Mouse (Mus musculus): Measurements from ENCODE around the gene Scrt2. TPM values are rescaled to one million over a fixed set of nuclear protein-coding genes. Genes with fewer than 3 reads are reported as not detected.
"Not testable (repeated sequence)": the region's sequence is repeated elsewhere in the genome, so short reads cannot be mapped to it uniquely, and the experiment has no call there.

Scrt2 gene
- 0.01 TPM in 1 of 2 replicates, not detected in the other for polyA plus RNA-seq (2012; rRNA removed)

DNA sequence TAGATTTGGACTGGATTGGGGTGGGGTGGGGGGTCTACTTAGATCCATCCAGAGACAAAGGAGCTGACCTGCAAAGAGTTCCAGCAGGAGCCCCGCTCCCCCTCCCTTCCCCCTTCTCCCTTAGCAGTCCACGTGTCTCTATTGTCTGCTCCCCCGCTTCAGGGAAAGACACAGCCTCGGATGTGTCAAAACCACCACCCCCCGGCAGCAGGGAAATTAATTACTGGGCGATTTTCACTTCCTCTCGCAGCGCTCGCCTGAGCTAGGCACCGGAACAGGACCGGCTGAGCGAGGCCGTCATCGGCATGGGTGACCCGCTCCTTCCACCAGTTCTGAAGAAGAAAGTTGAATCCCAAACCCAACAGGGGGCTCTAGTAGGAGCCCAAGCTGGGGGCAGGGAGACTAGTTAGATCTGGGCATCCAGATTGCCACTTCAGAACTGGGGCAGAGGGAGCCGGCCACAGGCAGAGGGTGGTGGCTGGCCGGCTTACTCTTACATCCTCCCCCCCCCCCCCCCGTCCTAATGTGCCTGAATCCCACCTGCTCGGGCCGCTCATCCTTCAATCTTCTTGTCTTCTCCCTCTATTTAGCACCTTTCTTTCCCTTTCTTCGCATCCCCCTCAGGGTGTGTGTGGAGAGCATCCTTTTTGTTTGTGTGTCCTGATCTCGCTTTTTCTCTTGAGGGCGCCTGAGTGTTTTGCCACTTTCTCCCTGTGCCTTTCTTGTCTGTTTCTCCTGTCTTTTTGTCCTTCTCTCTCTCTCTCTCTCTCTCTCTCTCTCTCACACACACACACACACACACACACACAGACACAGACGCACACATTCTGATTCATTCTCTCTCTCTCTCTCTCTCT, at the start of gene Scrt2:
Gene Scrt2 (plus strand): TSS at position 845 of the 857 bp plus-strand sequence.
- DNase-seq (ENCODE audit: low spot score): no peak

DNA sequence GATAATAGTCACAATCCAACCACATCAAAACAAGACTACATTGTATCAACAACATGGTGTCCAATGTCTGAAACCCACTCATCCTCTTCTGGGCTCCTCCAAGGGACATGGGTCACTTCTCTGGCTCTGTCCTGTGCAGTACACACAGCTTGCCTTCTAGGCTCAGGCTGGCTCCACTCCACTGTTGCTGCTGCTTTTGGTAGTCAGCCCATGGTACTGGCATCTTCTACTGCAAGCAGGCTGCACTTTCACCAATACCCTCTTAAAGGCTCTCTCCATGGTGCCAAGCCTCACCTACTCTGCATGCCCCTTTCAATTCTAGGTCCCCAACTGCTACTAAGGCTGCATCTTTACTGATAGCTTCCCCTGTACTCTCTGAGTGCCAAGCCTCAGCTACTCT, 41.2 kb upstream of the Scrt2 start:
- no peak for DNase-seq (ENCODE audit: low spot score)

DNA sequence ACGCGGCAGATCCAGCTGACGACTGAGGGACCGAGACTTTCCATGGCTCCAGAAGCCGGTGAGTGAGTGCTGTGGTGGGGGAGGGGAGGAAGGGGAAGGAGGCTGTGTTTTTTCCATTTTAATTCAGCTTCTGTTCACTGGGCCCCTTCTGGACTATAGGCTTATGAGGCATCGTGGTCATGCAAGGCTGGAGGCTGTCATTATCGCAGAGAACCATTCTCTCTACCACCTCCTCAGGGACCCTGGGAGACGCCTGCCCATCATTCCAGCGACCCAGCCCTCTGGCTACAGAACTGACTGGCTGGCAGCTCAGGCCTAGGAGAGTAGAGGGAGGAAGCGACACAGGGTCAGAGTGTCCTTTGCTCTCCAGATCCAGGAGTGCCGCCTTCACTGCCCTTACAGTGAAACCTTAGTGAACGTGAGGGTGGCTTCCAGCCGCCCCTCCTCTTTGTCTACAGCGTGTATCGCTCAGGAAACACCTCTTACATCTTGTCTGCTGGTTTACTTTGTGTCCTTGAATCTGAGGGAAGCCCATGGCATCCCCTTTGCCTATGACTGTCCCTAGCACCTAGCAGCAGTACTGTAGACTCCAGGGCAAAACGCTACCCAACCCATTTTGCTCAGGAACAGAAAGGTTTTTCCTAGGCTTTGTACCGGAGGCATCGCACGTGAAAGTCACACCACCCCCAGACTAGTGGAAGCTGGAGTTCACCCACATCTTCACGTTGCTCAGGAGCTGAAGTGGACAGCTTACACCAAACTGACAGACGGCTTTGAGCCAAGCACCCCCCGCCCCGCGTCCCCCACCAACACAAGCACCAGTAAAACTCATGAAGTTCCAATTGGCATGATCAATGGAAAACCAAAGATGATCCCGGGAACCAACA, 34.0 kb upstream of the Scrt2 start:
- no peak for DNase-seq (ENCODE audit: low spot score)

DNA sequence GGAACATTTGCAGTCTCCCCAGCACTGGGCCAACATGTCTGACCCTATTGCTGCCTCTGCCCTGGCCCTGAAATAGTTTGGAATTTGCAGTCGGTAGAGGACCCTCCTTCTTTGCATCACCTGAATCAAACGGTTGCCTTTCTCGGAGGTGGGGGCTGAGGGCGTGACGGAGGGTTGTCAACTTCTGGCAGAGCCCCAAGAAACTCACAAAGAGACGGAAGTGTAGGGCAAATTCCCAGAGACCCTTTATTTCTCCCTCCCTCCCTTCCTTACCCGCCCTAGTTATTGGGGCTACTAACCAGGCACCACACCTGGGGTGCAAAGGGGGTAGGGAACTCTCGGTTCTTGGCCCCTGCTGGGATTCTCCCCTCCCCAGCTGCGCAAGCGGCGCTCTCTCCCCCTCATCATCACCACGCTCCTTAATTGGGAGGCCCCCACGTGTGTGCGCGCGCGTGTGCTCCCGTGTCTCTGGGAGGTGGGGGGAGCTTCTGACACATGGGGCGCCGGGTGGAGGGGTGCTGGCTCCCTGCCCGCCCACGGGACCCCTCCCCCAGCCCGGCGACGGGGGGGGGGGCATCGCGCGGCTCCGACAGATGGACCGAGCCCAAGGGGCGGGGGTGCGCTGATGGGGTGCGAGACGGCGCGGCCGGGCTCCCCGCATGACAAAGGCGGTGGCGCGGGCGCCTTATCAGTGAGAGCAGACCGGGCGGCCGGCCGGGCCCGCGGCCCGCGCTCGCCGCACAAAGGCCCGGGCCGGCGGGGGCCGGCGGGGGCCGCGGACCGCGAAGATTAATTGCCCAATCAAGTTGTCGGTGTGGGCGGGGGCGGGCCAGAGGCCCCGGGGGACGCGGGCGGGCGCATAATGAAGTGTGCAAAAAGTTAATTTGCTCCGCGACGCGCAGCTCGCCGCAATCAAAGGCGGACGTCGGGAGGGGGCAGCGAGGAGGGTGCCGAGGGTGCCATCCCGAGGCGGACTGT, 33.0 kb upstream of the Scrt2 start:
- no peak for DNase-seq (ENCODE audit: low spot score)

DNA sequence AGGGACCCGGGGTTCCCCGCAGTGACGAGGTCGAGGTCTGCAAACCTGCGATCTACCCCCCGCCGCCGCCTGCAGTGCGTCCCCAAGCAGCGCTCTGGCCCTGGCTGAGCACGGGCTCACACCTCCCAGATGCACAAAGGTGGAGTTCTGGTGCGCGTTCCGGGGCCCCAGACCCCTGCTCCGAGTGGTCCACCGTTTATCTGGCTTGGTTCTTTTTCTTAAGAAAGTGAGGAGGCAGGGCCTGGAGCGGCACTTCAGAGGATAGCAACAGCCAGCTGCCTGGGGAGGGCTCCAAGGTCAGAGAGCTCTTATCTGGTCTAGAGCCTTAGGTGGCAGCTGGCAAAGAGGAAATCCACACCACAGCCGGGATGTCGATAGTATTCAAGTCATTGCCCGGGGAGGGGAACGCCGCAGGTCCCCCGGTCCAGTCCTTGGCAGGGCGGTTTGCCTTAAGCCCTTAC, 32.3 kb upstream of the Scrt2 start:
- DNase-seq (ENCODE audit: low spot score): no peak

DNA sequence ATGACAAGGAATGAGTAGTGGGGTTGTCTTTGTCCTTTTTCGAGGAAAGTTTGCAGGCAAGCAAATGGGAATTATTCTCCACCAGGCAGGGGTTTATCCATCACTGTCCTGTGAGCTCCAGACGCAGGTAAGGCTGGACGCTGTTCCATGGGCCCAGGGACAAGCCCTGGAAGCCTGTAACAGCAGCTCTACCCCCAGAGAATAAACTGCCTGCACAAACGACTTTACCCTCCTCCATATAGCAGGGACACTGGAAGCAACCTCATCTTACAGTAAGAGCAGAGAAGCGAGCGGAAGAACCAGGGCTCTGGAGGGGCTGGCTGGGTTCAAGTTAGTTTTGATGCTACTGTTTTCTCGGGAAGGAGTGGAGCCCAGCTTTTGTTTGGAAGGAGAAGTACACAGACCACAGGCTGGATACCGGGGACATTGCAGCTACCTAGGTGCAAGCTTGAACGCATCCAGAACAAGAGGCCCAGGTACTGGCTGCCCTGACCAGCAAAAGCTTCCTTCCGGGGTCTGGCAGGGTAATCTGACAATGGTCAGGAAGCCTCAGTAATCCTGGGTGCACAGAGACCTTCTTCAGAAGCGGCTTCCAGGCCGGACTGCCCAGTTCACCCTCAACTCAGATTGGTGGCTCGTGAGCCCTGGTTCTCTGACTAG, 31.6 kb upstream of the Scrt2 start:
- DNase-seq (ENCODE audit: low spot score): no peak

DNA sequence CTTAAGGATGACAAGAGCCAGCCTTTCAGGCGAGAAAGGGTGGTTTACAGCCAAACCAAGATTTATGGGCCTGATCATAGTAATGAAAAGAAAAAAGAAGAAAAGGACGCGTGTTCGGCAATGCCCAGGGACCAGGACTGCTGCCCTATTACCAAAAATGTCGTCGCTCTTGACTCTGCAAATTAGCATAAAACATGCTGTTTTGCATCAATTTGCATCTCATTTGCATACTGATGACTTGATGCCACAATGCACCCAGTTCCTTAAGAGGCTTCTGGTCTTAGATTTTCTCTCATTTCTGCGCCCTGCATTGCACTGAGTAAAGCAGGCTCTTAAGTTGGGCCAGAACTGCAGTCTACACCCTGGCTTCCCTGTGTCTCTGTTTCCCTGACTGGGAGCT, 31.0 kb upstream of the Scrt2 start:
- no peak for DNase-seq (ENCODE audit: low spot score)

DNA sequence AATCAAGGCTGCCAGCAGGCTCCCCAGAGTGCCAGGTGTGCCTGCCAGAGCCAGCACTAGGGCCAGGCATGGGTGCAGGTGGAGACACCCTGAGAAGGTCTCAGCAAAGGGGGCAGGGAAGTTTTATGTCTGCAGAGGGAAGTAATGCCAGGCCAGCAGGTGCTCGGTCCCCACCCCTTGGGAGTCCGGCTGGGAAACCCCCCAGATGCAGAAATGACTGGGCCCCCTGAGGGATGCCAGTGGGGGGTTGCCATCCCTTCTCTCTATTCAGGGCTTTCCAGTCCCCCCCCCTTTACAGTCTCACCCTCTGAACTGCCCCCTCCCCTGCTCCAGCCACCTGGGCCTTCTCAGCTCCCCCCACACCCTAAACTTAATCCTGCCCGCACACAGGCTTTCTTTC, 29.3 kb upstream of the Scrt2 start:
- DNase-seq (ENCODE audit: low spot score): no peak

DNA sequence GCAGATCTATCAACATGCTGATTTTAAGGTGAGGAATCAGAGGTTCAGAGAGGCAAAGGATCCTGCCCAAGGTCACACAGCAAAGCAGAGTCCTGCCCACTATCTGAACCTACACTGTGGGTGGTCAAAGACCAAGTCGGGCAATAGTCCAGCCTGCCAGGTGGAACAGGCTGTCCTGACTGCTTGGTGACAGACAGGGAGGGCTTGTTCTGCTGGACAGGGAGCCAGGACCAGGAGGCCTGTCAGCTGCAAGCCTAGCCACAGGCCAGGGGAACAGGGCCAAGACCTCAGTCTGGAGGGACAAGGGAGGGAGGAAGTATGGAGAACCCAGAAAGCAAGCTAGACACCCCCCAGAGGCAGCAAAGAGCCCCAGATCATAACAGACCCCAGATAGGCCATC, 25.9 kb upstream of the Scrt2 start:
- DNase-seq (ENCODE audit: low spot score): no peak

DNA sequence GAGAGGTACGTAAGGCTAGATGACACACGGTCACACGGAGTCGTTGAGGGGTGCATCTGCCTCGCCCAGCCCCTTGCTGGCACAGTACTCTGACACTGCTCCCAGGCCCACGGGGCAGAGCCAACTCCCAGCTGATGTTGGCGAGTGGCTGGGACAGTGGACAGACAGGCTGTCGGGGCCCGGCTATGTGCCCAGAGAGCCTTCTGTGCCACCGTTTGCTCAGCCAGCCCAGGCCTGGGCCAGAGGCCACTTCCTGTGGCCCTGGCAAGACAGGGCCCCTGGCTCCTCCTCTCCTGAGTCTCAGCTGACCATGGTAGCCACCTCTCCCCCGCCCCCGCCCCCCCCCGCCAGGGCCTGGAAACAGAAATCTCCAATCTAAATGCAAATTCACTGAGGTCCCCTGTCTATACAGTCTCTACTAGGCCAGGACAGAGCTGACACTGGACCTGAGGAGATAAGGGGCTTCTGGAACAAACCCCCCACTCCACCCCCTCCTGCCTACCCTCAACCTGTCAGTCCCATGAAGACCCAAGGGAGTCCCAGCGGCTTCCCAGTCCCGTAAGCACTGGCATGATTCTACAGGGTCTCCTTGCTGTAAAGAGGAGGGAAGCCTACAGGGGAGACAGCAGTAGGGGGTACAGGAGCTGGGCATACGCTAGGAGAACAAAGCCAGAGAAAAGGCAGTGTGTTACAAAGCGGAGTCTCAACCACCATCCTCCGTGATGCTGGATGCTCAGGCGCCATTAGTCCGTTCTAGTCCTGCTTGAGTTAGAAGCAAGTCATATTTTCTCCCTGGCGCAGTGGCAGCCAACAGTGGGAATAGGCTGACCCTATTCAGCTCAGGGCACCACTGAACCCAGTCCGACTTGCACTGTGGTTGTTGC, 24.7 kb upstream of the Scrt2 start:
- no peak for DNase-seq (ENCODE audit: low spot score)

DNA sequence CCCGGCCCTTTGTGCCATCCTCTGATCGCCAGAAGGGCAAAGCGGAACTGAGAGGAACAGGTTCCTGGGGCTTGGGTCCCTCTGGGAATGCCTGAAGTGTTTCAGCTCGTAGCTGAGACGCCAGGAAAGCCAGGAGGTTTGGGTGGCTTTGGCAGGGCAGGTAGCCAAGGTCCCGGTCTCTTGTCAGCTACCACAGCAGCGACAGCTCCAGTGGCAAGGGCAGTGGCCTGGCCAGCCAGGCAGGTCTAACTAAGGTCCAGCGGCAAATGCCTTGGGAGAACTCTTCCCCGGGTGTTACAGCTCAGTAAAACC, 24.1 kb upstream of the Scrt2 start:
- DNase-seq (ENCODE audit: low spot score): no peak

DNA sequence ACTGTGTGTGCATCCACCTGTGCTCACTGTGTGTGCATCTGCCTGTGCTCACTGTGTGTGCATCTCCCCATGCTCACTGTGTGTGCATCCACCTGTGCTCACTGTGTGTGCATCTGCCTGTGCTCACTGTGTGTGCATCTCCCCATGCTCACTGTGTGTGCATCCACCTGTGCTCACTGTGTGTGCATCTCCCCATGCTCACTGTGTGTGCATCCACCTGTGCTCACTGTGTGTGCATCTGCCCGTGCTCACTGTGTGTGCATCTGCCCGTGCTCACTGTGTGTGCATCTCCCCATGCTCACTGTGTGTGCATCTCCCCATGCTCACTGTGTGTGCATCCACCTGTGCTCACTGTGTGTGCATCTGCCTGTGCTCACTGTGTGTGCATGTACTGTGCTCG, 18.5 kb upstream of the Scrt2 start:
- not testable (repeated sequence) for DNase-seq (ENCODE audit: low spot score)

DNA sequence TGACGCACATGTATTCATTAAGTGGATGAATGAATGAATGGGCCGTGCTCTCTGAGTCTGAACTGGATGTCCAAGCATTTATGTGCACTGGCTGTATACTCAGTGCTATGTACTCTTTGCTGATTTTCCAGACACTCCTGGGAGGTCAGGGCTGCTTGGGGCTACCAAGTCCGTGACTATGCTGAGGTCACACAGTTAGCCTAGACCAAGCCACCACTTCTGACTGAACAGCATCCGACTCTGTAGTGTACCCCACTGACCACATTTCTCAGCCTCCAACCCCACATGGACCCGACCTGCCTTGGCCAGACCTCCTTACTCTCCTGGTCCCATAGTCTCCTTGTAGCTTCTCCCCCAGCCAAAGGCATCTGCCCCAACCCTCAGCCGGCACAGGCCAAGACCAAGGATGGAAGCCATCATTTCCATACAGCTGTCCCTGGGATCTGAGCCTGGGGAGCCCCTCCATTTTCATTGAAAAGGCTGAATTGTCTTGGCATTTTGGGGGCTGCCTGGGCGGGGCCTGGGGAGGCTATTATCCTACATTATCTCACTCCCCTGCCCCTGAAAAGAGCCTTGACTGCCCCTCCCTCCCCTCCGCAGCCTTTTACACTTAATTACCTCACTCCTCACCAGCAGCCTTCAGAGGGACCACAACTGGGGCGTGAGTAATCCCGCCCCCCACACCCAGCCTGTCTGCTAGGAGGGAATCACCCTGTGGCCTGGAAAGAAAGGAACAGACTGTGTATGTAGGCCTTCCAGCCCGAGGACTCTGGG, 12.5 kb upstream of the Scrt2 start:
- no peak for DNase-seq (ENCODE audit: low spot score)

DNA sequence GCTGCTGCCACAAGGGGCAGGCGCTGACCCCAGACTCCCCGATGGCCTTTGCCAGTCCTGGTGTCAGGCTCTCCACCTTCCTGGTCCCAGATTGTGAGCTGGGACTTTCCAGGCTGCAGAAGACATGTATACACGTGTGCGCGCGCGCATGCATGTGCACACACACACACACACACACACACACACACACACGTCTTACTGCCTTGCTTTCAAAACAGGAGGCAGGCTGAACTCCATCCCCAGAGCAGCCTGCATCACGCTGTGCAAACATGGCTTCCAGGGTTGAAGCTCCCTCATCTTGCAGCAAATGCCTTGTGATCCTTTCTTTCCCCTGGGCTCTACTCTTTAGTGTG, 11.9 kb upstream of the Scrt2 start:
- no peak for DNase-seq (ENCODE audit: low spot score)

DNA sequence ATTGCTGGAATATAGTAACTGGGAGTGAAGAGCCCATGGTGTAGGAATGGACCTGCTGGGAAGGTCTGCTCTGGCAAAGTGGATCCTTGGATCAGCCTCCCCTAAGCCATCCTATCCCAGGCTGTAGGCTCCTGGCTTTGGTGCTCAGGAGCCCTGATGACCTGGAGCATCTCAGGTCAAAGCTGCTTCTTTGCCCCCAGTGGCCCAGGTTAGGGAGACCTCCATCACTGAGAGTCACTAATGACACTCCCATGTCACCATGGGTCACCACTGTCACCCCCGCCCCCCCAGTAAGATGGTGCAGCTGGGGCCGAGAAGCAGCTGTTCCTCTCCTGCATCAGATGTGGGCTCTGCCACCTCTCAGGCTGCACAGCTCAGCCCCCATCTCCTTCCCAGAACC, 11.4 kb upstream of the Scrt2 start:
- DNase-seq (ENCODE audit: low spot score): no peak

DNA sequence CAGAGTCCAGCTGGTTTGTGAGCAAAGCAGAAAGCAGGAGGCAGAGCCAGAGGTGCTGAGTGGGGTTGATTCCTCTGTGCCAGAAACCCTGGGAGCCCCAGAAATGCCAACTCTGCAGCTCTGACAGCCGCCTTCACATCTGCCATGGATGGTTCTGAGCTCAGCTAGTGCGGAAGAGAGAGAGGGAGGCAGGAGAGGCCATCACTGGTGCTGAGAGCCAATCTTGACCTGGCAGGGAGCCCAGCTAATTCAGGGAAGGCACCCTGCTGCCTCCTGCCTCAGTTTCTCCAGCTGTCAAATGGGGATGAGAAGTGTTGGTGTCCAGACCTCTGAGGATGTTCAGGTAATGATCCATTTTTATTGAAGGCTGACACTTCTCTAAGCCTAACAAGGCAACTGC, 6.8 kb upstream of the Scrt2 start:
- DNase-seq (ENCODE audit: low spot score): no peak

DNA sequence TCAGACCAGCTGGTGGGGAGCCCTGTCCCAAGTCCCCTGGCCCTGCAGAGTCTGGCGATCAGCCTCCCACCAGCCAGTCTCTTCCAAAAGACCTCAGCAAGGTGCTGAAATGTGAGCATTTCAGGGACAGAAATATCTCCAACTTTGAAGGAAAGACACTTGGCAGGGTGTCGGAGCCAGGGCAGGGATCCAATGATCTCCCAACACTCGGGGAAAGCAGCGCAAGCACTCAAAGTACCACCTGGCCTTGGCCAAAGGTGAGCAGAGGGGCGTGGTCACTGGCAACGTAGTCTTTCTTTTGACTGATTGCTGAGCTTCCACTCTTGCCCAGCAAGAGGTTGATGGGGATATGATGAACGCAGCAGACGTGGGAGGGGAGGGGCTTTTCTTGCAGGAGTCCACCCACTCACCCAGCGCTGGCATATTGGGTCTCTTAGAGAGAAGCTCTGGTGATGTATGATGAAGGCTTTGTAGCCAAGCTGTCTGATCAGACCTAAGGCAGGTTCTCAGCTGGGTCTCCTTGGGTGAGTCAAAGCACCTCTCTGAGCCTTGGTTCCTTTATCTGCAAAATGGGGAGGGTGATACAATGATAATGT, 5.9 kb upstream of the Scrt2 start:
- no peak for DNase-seq (ENCODE audit: low spot score)

DNA sequence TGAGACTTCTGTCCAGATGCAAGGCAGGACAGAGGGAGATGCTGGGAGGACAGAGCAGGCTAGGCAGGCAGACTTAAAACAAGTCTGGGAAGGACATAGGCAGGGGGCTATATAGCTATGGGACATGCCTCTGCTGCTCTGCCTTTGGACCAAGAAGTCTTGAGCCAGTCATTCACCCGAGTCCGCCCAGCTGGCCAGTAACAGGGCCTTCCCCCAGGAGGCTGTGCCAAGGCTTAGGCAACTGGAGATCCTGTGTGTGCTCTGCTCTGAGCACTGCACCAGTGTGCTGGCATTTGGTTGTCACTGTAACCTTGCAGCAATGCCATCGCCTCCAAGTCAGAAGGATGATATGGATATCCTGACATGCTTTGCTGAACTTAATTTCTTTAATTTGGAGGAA, 4.0 kb upstream of the Scrt2 start:
- DNase-seq (ENCODE audit: low spot score): no peak
